Mouse (Mus musculus) neutrophil, adult 5-6 weeks (primary cell): ENCODE measurements around the gene Sox18. TPM values are rescaled to one million over a fixed set of nuclear protein-coding genes. Genes with fewer than 3 reads are reported as not detected.

Experiments
- ATAC-seq: fragments of 151-379, 151-347 bp; 2 replicates; pipeline ENCODE4 v1.8.0; 2017; ENCODE audit warnings: mild to moderate bottlenecking, moderate TSS enrichment; ENCODE audit not compliant: insufficient number of reproducible peaks, poor library complexity, low FRiP score, severe bottlenecking; ENCODE audit errors: extremely low read depth
- total RNA-seq: library from RNA; stranded (forward); fragments of 200-1000 nt; gene quantifications from 2 replicates; pipeline ENCODE4 v1.2.3, GENCODE M21; 2017

Gene Sox18
- total RNA-seq, 1 experiment from 2014 or later, result not detected

DNA sequence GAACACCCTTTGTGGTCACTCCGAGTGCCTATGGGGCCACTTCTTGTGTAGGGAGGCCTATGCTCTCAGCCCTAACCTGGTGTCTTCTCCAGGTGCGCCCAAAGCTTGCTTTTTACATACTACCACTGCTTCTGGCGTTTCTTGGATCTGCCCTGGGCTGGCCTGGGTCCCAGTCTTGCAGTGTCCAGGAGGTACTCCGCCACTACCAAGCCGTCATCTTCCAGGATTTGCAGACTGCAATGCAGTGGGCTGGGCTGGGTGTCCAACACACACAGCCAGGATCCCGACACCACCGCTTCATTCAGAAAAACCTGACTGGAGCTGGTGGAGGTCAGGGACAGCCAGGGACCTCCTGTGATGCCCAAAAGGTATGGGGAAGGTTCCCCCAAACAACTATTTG lies 12.9 kb downstream of the Sox18 start:
- ATAC-seq, result no peak

DNA sequence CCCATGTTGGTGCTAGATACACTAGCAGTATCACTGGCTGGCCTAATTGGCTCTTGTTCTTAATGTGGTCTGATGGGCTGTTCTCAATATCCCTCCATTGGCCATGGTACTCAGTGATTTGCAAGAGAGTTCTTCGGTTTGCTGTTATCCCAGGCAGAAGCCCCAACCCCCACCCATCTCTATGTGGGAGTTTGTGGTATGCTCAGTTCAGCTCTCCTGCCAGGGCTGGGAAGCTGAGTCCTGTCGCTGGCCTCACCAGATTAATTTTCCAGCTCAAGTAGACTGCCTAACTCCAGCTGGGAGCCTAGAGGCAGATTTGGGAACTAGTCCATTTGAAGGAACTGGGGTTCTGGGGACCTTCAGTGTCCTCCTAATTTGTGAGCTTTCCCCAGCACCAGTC lies 14.0 kb downstream of the Sox18 start:
- no peak for ATAC-seq

DNA sequence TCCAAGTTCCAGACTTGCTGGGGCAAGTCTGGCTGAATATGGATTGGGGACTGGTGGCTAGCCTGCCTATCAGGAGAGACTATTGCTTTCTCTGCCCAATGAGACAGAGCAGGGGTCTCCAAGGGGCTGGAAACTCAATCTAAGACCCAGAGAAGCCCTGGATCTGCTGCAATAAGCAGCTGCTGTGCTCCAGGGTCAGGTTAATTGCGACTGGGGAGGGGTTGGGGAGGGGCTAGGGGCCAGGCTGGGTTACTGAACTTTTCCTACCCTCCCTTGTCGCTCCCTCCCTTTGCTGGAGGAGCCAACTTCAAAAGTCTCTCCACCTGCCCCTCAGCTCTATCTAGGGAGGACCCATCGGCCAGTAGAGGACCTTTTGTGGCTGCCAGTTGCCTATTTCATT lies 14.7 kb downstream of the Sox18 start, which contains the start of gene Gm29797:
TSS of gene Gm29797 (plus strand) at position 301 of the 400 bp plus-strand sequence.
- ATAC-seq, result no peak

- ATAC-seq, result no peak
Observed at GRCm38 (mm10) chr2:181653523-181653922, 17.9 kb downstream of the Sox18 start.

DNA sequence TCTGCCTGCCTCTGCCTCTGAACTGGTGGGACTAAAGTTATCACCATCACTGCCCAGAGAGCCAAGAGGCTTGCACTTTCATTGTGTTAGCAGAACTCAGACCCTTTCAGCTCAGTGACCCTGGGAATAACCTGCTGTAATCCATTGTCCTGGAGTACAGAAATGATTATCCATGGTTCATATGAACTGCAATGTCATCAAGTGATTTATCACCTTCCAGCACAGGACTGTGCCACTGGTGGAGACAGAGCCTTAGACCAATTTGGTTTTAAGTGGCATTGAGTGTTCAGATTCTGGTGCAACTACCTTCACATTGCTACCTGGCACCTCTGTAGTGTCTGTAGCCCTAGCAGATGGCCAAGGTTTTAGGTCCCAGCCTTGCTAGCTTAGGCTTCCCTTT lies 18.4 kb downstream of the Sox18 start:
- ATAC-seq, result no peak

GRCm38 (mm10) chr2:181648926-181649325 lies 22.5 kb downstream of the Sox18 start:
- no peak for ATAC-seq

DNA sequence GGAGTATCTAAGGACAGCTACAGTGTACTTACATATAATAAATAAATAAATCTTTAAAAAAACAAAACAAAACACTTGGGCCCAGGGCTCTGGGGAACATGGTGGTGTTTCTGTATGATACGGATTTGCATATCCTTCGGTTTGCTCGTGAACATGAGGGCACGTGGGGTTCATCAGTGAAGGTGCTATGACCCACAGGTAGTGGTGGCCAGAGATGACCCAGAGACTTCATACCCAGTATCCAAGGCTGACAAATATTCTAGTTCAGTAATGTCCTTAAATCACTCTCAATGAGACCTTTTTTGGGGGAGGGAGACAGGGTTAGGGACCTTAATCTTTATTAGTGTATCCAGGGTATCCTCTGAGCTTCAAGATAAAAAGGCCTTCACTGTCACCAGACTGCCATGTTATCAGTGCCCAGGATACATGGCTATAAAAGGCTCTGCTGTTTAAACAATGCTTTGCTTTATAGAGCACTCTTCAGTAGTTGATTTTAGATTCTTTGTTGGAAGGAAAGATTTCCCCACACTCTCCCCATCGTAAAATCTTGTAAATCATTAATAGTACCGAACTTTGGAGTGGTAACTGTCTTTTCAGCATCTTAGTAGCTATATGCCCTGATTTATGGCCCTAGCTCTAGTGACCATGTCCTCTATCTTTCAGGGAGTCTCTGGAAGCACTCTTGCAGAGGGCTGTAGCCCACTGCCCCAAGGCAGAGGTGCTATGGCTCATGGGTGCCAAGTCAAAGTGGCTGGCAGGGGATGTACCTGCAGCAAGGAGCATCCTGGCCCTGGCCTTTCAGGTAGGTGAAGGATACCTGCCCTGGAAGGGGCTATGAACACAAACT lies 24.6 kb downstream of the Sox18 start:
- no peak for ATAC-seq

DNA sequence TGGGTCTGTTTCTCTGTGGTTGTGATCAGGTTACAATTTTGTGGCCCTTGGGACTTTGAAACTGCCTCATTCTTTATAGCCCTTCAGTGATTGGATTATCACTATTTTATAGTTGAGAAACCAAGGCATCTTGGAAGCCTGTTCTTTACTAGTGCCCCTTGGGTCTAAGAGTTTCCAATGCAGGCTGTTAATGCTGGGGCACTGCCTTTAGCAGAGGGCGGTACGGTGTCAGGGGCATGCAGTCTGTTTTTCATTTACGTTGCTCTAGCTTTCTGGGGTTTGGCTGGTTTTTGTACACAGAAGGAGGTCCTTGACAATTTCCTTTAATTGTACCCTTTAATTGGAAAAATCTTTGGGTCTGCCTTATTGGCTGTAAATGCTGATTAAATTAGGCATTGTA lies 25.8 kb downstream of the Sox18 start:
- no peak for ATAC-seq

GRCm38 (mm10) chr2:181644361-181644760 lies 27.1 kb downstream of the Sox18 start:
- ATAC-seq, result peak; percentile 63; the same call in 1 of the 2 replicates

DNA sequence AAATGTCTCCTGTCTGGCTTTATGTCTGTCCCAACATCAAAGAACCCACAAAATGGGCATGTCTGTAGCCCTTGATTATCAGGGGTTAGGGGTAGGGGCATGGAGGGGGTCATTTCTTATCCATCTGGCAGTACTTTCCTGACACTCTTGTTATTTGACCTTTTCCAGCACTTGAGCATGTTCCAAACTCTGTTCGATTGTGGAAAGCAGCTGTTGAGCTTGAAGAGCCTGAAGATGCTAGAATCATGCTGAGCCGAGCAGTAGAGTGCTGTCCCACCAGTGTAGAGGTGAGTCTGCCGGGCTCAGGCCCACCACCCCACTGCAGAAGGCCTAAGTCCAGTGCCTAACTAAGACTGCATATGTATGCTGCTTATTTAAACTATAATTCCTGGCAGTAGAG lies 35.6 kb downstream of the Sox18 start:
- no peak for ATAC-seq

DNA sequence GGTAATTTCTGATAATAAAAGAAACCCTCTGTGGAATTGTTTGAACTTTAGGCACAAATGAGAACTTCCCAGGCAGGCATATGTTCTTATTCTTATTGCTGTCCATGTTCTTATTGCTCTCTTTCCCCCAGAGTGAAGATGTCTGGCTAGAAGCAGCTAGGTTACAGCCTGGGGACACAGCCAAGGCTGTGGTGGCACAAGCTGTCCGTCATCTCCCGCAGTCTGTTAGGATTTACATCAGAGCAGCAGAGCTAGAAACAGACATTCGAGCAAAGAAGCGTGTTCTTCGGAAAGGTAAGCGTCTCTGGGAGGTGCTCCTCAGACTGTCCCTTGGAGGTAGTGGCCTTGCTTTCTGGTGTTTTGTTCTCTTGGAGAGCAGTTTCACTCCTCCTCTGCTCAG lies 38.8 kb downstream of the Sox18 start:
- ATAC-seq, result no peak

GRCm38 (mm10) chr2:181628471-181628870 lies 43.0 kb downstream of the Sox18 start:
- no peak for ATAC-seq

GRCm38 (mm10) chr2:181623401-181623800 lies 48.0 kb downstream of the Sox18 start:
- ATAC-seq, result no peak

Other genes starting within 250 kb of the Sox18 start
- 0.74 and 1.0 TPM in 2 replicates for gene Zbtb46, start 212.2 kb downstream of the Sox18 start, total RNA-seq
- 0.35 TPM in 1 of 2 replicates, not detected in the other for gene Abhd16b, start 178.4 kb downstream of the Sox18 start, total RNA-seq
- gene Tpd52l2, start 174.5 kb downstream of the Sox18 start, total RNA-seq, result 54.2 and 61.4 TPM in 2 replicates
- gene Dnajc5, start 151.2 kb downstream of the Sox18 start, total RNA-seq, result 81.3 and 85.7 TPM in 2 replicates
- 142 and 143 TPM in 2 replicates for gene Uckl1, start 86.7 kb downstream of the Sox18 start, total RNA-seq
- gene Prpf6, start 79.8 kb downstream of the Sox18 start, total RNA-seq, result 103 and 106 TPM in 2 replicates
- gene Zfp512b, start 78.8 kb downstream of the Sox18 start, total RNA-seq, result 24.6 and 26.6 TPM in 2 replicates
- gene Samd10, start 72.4 kb downstream of the Sox18 start, total RNA-seq, result 6.9 and 9.7 TPM in 2 replicates
- gene Gm29797, start 14.6 kb downstream of the Sox18 start, total RNA-seq, result not detected in 2 replicates
- gene Tcea2, start 8.7 kb upstream of the Sox18 start, total RNA-seq, result 18.4 and 24.7 TPM in 2 replicates
- 175 and 197 TPM in 2 replicates for gene Rgs19, start 22.3 kb upstream of the Sox18 start, total RNA-seq
- gene Lkaaear1, start 26.8 kb upstream of the Sox18 start, total RNA-seq, result not detected in 2 replicates
- 0.49 and 0.81 TPM in 2 replicates for gene Oprl1, start 43.4 kb upstream of the Sox18 start, total RNA-seq
- gene Myt1, start 91.7 kb upstream of the Sox18 start, total RNA-seq, result 0.58 TPM in 1 of 2 replicates, not detected in the other
- gene Pcmtd2, start 166.2 kb upstream of the Sox18 start, total RNA-seq, result 71.7 and 73.3 TPM in 2 replicates
- 12.5 and 14.1 TPM in 2 replicates for gene Polr3k, start 192.7 kb upstream of the Sox18 start, total RNA-seq